Mouse (Mus musculus) brown adipose tissue, adult 24 weeks (tissue): ENCODE results near the gene Srsf1. TPM values are rescaled to one million over a fixed set of nuclear protein-coding genes. Genes with fewer than 3 reads are reported as not detected.
"Not testable (repeated sequence)": the region's sequence is repeated elsewhere in the genome, so short reads cannot be mapped to it uniquely, and the experiment has no call there.

Source experiments
- H3K27ac ChIP-seq: fragments of 200-500 bp; replicated peaks from 2 replicates; pipeline ENCODE4 v1.5.1; 2012; ENCODE audit warnings: low read depth, mild to moderate bottlenecking, low read length
- H3K4me1 ChIP-seq: fragments of 200-500 bp; 2 replicates; pipeline ENCODE4 v1.6.1; 2012; ENCODE audit warnings: low read length, mixed read lengths; ENCODE audit not compliant: control insufficient read depth, insufficient read depth, insufficient read length
- H3K4me3 ChIP-seq: fragments of 200-500 bp; 2 replicates; pipeline ENCODE4 v1.5.1; 2012; ENCODE audit warnings: low read depth, mild to moderate bottlenecking, low read length, moderate library complexity; ENCODE audit not compliant: insufficient read depth
- polyA plus RNA-seq: library from polyadenylated mRNA; stranded (reverse); fragments of >200 nt; gene quantifications from 2 replicates; pipeline ENCODE4 v1.2.4, GENCODE M21; 2012; ENCODE audit not compliant: missing spikeins, insufficient read depth, insufficient read length

Srsf1 gene
- polyA plus RNA-seq, 1 experiment, result 52.3 TPM

DNA sequence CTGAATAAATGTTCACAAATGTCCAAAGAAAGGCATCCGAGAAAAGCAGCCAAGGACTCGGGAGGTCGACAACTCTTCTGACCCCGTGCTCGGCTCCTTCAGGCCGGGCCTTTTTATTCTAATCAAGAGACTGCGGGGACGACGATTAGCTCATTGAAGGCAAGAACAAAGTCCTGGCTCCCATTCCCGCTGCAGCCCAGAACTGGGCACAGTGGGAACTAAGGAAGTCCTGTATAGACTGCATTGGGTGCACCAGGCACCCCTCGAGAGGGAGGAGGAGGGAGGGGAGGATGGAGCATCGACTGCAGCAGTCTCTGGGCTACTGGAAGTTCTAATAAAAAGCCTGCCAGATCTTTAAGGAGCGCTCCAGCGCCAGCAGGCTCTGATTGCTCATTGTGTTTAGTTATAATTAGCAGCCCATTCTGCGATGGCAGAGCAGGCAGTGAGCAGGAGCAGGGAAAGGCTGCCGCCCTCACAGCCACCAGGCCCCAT, 18.9 kb upstream of the Srsf1 start:
- H3K4me3 ChIP-seq, result no peak overlapping the region
- no peaks in the 10 kb centered on the region; the same call in 1 of the 2 replicates for H3K4me1 ChIP-seq
- no peak overlapping the region for H3K27ac ChIP-seq

DNA sequence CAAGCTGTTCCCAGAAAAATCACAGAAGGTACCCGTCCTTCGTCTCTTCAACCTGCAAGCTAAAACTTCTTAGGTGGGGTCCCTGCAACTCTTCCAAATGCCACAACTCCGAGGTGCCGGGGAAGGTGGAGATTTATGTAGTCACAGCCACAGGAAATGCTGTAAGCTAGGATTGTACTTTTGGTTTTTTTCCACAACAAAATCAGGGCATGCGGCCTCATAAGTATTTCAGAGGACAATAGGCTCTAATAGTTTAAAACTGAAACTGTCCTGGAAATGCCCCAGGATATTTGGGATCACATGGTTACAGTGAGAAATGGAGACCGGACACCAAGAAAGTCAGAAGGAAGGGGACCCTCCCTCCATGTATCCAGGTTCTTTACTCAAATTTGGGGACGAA, 17.0 kb upstream of the Srsf1 start:
- Histone ChIP-seq H3K4me1 (no peaks in the 10 kb centered on the region; the same call in 1 of the 2 replicates), H3K4me3 (no peak overlapping the region), H3K27ac (peak overlapping the region; percentile 69)

DNA sequence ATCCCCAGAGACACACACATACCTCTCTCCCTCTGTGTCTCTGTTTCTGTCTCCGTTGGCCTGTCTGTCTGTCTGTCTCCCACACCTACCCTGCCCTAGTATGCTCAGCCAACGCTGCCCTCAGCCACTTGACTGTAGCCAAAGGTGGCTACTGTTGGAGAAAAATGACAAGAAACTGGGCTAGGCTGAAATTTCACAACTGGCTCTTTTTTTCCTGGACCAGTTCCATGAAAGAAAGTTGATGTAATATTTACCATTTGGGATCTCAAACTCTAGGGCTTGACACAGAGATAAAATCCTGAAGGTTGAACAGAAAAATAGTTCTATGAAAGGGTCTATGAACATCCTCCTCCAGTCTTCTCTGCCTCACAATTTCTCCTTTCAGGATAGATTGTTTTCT, 16.3 kb upstream of the Srsf1 start:
- peak overlapping the region; percentile 69 for H3K27ac ChIP-seq
- H3K4me3 ChIP-seq, result no peak overlapping the region
- H3K4me1 ChIP-seq, result no peaks in the 10 kb centered on the region; the same call in 1 of the 2 replicates

DNA sequence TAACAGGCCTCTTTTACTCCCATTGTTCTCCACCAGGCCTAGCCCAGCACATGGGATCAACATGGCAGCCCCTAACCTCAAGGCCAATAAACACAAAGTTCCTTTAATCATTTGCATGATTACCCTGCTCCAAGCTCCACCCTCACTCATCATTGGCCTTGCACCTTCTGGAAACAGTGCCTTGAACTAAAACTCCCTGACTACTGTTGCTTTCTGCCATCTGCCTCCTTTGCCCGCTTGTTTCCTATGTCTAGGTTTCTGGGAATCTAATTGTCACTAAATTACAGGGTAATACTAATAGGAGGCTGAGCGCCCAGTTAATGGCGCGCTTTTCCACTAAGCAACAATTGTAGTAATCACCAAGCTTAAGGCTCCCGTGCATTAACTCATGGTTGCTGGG, 15.4 kb upstream of the Srsf1 start:
- no peak overlapping the region for H3K4me3 ChIP-seq
- no peaks in the 10 kb centered on the region; the same call in 1 of the 2 replicates for H3K4me1 ChIP-seq
- H3K27ac ChIP-seq, result peak overlapping the region; percentile 78

DNA sequence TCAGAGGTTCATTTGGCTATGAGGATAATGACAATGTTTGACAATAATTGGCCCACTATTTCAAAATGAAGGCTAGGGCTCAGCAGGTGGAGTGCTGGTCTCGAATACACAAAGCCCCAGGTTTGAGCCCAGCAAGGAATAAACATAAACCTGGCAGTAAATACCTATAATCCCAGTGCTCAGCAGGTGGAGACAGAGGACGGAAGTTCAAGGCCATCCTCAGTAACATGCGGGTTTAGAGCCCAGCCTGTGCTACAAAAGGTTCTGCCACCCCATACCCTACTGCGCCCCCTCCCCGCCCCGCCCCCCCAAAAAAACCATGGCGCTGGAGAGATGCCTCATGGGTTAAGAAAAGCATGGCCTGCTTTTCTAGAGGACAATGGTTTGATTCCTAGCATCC, 11.2 kb upstream of the Srsf1 start:
- no peak overlapping the region for H3K4me3 ChIP-seq
- H3K27ac ChIP-seq, result no peak overlapping the region
- H3K4me1 ChIP-seq, result no peaks in the 10 kb centered on the region; the same call in 1 of the 2 replicates

DNA sequence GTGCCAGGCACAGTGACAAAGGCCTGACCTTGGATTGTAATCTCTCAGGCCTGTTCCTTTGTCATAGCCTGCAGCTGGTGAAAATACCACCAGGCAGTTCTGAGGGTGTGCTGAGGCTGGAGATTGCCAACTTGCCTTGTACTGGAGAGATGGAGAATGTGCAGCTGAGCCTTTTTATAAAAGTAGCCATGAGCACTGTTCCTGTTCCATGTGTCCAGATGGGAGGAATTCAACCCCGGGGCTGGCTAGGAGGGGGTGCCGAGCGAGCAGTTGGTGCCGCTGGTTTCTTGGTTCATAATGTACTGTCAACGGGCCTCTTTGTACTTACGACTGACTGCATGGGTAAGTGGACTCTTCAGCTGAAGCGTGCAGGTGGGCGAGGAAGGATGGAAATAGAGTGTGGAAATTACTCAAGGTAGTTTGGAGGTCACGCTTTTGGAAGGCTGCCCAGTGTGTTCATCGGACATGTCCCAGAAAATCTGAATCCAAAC, 10.4 kb upstream of the Srsf1 start:
- Histone ChIP-seq H3K4me3 (no peak overlapping the region), H3K4me1 (no peaks in the 10 kb centered on the region), H3K27ac (no peak overlapping the region)

DNA sequence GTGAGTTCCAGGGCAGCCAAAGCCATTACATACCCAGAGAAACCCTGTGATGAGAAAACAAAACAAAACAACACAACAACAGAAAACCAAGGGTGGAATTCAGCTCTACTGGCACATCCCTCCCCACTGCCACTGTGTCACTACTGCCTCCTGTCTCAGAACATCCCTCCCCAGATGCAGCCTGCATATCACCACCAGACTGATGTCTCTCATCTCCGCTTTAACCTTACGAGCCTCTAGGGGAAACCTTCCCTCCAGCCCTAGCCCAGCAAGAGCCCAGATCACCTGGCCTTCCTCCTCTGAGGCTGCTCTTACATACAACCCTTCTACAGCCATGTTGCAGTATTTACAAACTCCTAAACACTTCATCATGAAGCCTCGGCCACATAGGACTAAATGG, 9.8 kb upstream of the Srsf1 start:
- Histone ChIP-seq H3K27ac (no peak overlapping the region), H3K4me3 (no peak overlapping the region), H3K4me1 (no peaks in the 10 kb centered on the region)

DNA sequence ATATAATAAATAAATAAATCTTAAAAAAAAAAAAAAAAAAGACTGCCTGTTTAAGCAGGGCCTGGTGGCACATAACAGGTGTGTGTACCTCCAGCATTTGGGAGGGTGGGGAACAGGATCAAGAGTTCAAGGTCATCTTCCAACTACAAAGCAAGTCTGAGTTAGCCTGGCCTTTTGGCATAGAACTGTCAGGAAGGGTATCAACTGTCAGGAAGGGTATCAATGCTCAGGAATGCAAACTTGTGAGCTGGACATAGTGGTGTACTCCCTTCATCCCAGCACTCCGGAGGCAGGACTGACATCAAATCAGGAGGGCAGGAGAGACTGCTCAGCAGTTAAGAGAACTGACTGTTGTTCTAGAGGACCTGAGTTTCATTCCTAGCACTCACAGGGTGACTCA, 8.1 kb upstream of the Srsf1 start:
- Histone ChIP-seq H3K27ac (no peak overlapping the region), H3K4me3 (no peak overlapping the region), H3K4me1 (no peaks in the 10 kb centered on the region)

DNA sequence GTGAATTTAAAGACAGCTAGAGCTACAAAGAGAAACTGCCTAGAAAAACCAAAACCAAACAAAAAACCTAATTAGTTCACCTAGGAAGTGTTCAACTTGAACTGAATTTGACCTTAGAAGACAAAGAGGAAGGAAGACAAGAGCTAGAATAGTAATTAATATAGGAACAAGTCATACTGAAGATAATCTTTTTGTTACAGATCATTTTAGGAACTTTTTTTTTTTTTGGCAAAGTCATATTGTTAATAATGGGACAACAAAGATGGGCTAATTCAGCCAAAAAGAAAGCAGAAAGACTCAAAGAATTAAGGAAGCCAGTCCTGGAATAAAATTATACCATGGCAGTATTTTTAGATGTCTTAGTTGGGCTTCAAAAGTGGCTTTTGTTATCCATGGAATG, 2.9 kb upstream of the Srsf1 start:
- Histone ChIP-seq H3K4me1 (0 out of 2 replicates have a peak, but pooled peaks cover 2% of the 10 kb centered on the region), H3K4me3 (no peak overlapping the region), H3K27ac (no peak overlapping the region)

DNA sequence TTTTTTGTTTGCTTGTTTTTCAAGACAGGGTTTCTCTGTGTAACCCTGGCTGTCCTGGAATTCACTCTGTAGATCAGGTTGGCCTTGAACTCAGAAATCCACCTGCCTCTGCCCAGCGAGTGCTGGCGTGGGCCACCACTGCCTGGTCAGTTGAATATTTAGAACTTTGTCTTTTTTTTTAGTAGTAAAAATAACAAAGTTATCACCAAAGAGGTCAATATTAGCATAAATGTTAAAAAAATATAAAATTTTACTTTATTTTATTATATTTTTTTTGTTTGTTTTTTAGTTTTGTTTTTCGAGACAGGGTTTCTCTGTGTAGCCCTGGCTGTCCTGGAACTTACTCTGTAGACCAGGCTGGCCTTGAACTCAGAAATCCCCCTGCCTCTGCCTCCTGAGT, 2.0 kb upstream of the Srsf1 start:
- not testable (repeated sequence) for H3K4me3 ChIP-seq, H3K4me1 ChIP-seq, H3K27ac ChIP-seq

DNA sequence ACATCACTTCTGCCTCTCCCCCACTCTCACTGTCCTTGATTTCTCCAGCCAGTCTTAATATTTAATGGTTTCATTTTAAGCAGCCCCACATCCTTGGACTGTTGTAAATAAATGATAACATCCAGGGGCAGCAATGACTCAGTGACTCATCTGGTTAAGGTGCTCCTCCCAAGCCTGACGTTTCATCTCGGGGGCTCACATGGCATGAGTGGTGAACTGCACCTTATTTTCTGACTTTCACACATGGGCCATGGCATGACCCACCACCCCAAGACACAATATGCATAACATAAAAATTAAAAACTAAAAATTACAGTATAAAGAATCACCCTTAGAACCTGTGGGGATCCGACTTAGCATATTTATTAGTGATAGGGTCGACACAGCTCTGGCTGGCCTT, 1.3 kb upstream of the Srsf1 start:
- no peak overlapping the region for H3K27ac ChIP-seq
- no peak overlapping the region for H3K4me3 ChIP-seq

DNA sequence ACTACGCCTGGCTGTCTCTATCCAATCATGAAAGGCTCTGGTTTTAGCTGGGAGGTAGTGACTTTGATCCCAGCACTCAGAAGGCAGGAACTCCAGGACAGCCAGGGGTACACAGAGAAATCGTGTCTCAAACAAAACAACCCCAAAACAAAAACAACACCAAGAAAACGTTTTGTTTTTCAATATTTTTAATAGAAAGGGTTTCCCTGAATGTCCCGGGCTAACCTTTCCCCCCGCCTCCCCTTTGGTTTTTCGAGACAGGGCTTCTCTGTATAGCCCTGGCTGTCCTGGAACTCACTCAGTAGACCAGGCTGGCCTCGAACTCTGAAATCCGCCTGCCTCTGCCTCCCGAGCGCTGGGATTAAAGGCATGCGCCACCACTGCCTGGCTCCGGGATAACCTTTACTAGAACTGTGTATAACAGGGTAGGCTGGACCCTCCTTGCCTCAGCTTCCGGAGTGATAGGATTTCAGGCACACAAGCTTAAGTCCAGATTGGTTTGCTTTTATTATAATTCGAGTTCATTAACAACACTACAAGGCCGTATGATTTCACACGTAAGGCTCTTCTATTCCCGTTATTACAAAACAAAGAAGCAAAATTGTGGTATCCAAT, 743 bp upstream of the Srsf1 start:
- Histone ChIP-seq H3K27ac (no peak overlapping the region), H3K4me1 (0 out of 2 replicates have a peak, but pooled peaks cover 2% of the 10 kb centered on the region), H3K4me3 (peak overlapping the region; percentile 95; the same call in 1 of the 2 replicates)

More for the DNA sequence above, 1.3 kb upstream of the Srsf1 start:
- 0 out of 2 replicates have a peak, but pooled peaks cover 2% of the 10 kb centered on the region for H3K4me1 ChIP-seq

DNA sequence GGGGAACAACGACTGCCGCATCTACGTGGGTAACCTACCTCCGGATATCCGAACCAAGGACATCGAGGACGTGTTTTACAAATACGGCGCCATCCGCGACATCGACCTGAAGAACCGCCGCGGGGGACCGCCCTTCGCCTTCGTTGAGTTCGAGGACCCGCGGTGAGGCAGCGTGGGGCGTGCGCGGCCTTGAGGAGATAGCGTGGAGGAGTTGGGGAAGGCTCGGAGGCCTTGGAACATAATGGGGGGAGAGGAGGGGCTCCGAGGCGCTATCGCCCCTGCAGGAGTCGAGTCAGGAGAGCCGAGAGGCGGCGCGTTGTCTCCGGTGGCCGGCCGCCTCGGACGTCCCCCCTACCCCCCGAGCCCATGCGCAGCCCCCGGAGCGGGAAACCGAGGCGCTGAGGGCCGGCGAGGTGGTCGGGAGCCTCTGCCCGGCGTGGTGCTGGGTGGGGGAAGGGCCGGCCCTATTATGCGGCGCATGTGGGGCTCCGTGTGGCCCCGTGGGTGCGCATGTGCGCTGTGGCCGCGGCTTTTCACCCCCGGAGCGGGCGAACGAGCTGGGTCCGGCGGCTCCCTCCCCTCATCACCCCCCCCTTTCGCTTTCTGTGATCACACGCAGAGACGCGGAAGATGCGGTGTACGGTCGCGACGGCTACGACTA, 828 bp downstream of the Srsf1 start:
- H3K27ac ChIP-seq, result peak overlapping the region; percentile 98
- H3K4me1 ChIP-seq, result 0 out of 2 replicates have a peak, but pooled peaks cover 2% of the 10 kb centered on the region
- H3K4me3 ChIP-seq, result peak overlapping the region; percentile 95

DNA sequence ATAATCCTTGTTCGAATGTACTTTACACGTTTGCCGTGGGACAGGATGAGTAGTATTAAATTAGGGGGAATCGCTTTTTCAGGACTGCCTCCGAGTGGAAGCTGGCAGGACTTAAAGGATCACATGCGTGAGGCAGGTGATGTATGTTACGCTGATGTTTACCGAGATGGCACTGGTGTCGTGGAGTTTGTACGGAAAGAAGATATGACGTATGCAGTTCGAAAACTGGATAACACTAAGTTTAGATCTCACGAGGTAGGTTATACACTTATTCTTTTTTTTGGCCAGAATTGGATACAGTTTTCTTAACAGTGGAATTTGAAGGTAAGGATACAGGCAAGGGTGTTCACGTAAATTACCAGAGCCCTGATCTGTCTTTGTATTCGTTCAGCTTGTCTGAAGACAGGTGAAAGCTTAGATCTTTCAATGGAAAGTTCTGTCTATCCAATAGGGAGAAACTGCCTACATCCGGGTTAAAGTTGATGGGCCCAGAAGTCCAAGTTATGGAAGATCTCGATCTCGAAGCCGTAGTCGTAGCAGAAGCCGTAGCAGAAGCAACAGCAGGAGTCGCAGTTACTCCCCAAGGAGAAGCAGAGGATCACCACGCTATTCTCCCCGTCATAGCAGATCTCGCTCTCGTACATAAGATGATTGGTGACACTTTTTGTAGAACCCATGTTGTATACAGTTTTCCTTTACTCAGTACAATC, 1.9 kb downstream of the Srsf1 start:
- peak overlapping the region; percentile 95 for H3K4me3 ChIP-seq
- no peak overlapping the region for H3K27ac ChIP-seq

DNA sequence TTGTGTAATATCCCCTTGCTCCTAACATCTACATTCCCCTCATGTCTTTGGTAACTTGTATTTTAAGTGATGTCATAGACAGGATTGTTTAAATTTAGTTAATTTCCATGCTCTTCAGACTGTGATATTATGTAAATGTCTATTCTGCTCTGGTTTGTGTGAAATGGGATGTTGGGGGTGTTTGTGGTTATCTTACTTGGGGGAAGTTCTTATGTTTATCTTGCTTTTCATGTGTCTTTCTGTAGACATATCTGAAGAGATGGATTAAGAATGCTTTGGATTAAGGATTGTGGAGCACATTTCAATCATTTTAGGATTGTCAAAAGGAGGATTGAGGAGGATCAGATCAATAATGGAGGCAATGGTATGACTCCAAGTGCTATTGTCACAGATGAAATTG, 2.6 kb downstream of the Srsf1 start:
- 0 out of 2 replicates have a peak, but pooled peaks cover 2% of the 10 kb centered on the region for H3K4me1 ChIP-seq
- H3K4me3 ChIP-seq, result no peak overlapping the region
- H3K27ac ChIP-seq, result no peak overlapping the region

More for the DNA sequence above, 1.9 kb downstream of the Srsf1 start:
- H3K4me1 ChIP-seq, result 0 out of 2 replicates have a peak, but pooled peaks cover 2% of the 10 kb centered on the region
